Mouse (Mus musculus) bone marrow, adult 2 months (tissue): ENCODE measurements at regions not wholly inside any gene's neighbourhood (a gene's known extent, or its start where the extent isn't known, plus 50 kb on each side); places are given as distances from the start of the nearest gene placed in this dataset.

Experiments used
- H3K27ac ChIP-seq: fragments of 200-500 bp; 2 replicates; pipeline ENCODE4 v1.5.1; 2012; ENCODE audit warnings: low read depth, mild to moderate bottlenecking, control low read depth, inconsistent platforms, low read length; ENCODE audit not compliant: control insufficient read depth, poor library complexity, insufficient read depth
- H3K4me1 ChIP-seq: fragments of 200-500 bp; 2 replicates; pipeline ENCODE4 v1.6.1; 2011; ENCODE audit warnings: low read length; ENCODE audit not compliant: control insufficient read depth, insufficient read depth
- H3K4me3 ChIP-seq: fragments of 200-500 bp; replicated peaks from 2 replicates; pipeline ENCODE3; 2011; ENCODE audit warnings: mild to moderate bottlenecking, low read depth, low read length, control low read depth; ENCODE audit not compliant: control insufficient read depth
- CTCF ChIP-seq: fragments of 200-500 bp; IDR thresholded peaks from 2 replicates; pipeline ENCODE4 v1.5.1; 2011; ENCODE audit warnings: low read length, control low read depth; ENCODE audit not compliant: control insufficient read depth, insufficient read depth
- POLR2A ChIP-seq: fragments of 200-500 bp; IDR thresholded peaks from 2 replicates; pipeline ENCODE4 v1.6.1; 2011; ENCODE audit warnings: low read depth, mild to moderate bottlenecking, control low read depth, low read length, borderline replicate concordance; ENCODE audit not compliant: control insufficient read depth
- WGBS: fragments of 180-500 bp; shearing (Covaris S2); methylation state at CpG from one replicate; pipeline ENCODE4 v1.1.7; 2018; 5-methylcytosine and 5-hydroxymethylcytosine counted together

DNA sequence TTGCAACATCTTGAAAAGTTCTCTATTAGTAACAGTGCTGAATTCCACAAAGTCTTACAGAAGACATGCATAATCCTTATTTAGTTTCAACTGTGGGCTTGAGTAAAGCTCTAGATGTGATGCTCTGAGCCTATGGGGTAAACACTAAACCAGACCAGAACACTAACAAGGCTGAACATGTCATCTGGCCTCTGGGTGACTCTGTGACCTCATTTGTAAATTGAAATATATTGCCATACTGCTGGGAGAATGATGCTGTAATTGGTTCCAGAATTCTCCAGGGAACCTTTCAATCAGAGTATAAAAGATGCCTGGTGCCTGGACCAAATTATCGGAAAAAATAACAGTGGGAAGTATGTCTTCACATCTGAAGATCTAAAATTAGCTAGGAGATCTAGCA, 309.9 kb upstream of the Megf9 start:
- WGBS, result 78% methylated on average over 1 of the region's 1 CpGs
- Histone ChIP-seq H3K4me3 (no peak overlapping the region), H3K27ac (no peak overlapping the region), H3K4me1 (no peaks in the 10 kb centered on the region)
- TF ChIP-seq POLR2A, result no peak
- no peak for TF ChIP-seq CTCF

DNA sequence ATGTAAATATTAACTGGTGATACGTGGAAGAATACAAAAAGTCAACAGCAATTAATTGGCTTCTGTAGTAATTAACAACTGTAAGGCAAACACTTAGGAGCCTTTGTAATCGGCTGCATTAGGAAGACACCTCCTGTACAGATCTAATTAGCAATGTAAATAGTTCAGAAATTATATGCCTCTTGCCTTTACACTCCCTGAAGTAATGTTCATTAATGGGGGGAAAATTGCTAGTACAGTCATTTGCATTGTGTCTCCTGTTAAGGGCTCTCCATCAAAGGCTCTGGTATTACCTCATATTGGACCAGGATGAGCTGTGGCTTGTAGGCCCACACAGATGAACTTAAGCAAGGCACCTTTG, 276.1 kb upstream of the Megf9 start:
- 71% methylated on average over 2 of the region's 2 CpGs for WGBS
- Histone ChIP-seq H3K4me1 (no peaks in the 10 kb centered on the region), H3K27ac (no peak overlapping the region), H3K4me3 (no peak overlapping the region)
- TF ChIP-seq CTCF, result no peak
- no peak for TF ChIP-seq POLR2A

DNA sequence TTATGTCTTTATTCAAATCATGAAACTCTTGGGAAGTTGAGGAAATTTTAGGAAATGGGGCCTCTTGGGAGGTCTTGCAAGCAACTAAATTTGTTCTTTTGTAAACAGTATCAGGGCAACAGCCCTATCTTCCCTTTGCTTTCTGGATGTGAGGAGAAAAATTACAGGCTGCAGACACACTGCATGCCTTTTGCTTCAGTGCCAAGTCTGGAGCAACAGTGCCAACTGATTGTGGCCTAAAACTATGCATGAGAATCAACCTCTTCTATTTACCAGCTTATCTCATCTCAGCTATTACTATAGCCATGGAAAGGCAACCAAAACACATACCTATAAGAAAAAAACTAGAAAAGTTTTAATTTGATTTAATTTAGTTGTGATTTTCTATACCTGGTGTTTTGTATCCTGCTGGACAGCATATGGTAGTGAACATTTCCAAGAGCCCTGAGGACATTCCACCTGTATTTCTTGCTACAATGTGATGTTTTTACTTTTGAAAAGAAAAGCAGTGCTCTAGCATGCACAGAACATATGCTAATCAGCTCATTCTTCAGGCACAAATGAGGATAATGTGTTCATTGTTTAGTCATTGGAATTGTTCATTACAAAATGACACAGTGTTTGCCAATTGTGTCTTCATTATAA, 275.6 kb upstream of the Megf9 start:
- TF ChIP-seq CTCF, result no peak
- no peak for TF ChIP-seq POLR2A
- Histone ChIP-seq H3K4me1 (no peaks in the 10 kb centered on the region), H3K4me3 (no peak overlapping the region), H3K27ac (no peak overlapping the region)

DNA sequence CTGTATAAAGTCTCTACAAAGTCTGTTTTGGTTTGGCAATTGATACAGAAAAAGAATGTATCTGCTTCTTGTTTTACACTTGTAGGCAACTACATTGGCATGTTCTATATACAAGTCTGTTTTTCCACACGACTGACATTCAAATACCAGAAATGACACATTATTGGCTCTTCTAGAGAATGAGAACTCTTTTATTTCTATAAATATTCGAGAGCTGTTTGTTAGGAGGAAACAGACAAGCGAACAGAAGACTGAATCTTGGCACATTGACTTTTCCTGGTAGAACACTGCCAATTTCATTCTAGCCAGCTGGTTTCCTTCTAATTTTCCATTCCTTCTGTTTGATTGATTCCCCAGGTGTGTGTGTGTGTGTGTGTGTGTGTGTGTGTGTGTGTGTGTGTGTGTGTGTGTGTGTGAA, 270.1 kb upstream of the Megf9 start:
- no peak for TF ChIP-seq POLR2A
- TF ChIP-seq CTCF, result no peak
- WGBS, result 65% methylated on average over 3 of the region's 3 CpGs
- no peaks in the 10 kb centered on the region for H3K4me1 ChIP-seq
- no peak overlapping the region for H3K27ac ChIP-seq
- H3K4me3 ChIP-seq, result no peak overlapping the region

DNA sequence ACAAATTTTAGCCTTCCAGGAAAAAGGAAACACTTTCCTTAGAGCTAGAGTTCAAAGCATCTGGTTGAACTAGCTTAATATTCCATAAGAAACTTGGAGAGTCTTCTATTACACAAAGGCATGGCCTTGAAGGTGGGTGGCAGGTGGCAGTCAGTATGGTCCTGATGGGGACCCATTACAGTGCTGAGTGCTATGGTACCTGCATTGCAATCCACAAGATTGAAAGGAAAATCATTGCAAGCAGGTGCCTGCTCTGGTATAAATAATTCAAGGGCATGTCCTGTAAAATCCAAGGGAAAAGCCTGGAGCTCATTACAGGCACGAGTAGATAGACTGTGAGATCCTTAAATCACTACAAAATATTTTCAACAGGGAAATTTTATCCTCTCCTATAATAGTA, 263.7 kb upstream of the Megf9 start:
- Histone ChIP-seq H3K4me1 (no peaks in the 10 kb centered on the region), H3K27ac (no peak overlapping the region), H3K4me3 (no peak overlapping the region)
- 42% methylated on average over 1 of the region's 1 CpGs for WGBS
- TF ChIP-seq CTCF (no peak), POLR2A (no peak)

DNA sequence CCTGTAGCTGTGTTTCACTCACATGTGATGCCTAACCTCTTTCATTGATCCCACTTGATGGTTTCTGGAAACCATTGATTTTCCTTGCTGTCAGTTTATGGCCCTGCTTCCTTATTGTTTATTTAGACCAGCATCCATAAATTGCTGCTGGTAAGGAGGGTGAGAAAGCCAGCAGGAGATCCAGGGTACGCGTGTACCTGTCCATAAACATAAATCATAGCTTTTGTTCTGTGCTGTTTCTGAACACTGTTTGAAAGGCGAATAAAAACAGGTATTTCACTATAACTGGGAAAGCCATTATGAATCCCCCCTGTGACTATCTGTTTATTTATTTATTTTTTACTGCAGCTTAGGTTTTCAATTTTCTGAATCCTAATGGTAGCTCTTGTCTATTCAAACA, 263.1 kb upstream of the Megf9 start:
- TF ChIP-seq CTCF (no peak), POLR2A (no peak)
- WGBS, result 70% methylated on average over 3 of the region's 3 CpGs
- no peak overlapping the region for H3K27ac ChIP-seq
- H3K4me3 ChIP-seq, result no peak overlapping the region
- H3K4me1 ChIP-seq, result no peaks in the 10 kb centered on the region

DNA sequence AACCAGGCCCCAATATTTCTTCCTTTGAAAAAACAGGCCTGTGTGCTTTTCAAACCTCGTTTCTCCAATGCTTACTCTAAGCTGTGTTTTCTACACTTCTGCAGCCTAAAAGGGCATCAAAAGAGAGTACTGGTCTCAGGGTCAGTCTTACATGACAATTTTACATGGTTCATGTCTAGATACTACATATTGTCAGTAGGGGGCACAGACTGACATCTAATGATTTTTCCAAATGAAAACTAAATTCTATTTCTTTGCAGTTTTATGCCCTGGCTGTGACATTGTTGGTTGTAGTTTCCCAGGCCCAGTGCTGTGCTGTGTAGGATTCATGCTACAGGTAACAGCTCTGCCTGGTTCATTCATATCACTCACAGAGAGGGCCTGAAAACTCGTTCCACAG, 248.7 kb upstream of the Megf9 start:
- Histone ChIP-seq H3K4me3 (no peak overlapping the region), H3K4me1 (no peaks in the 10 kb centered on the region), H3K27ac (no peak overlapping the region)
- TF ChIP-seq CTCF (no peak), POLR2A (no peak)
- 41% methylated on average over 2 of the region's 2 CpGs for WGBS

DNA sequence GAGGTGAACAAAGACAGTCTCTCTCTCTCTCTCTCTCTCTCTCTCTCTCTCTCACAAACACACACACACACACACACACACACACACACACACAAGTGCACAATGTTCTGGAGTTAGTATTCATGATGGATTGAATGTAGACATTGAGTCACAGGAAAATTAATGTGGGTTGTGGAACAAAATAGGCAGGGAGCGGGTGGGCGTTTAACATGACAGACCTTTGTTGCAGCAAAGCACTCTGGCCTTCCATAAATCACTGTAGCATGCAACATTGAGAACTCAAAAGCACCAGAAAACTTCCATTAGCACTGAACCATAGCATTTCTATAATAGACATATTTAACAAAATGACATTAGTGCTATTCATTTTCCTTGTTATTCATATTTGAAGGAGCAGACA, 246.8 kb upstream of the Megf9 start:
- Histone ChIP-seq H3K27ac (no peak overlapping the region), H3K4me1 (no peaks in the 10 kb centered on the region), H3K4me3 (no peak overlapping the region)
- 70% methylated on average over 2 of the region's 2 CpGs for WGBS
- no peak for TF ChIP-seq CTCF
- TF ChIP-seq POLR2A, result no peak

DNA sequence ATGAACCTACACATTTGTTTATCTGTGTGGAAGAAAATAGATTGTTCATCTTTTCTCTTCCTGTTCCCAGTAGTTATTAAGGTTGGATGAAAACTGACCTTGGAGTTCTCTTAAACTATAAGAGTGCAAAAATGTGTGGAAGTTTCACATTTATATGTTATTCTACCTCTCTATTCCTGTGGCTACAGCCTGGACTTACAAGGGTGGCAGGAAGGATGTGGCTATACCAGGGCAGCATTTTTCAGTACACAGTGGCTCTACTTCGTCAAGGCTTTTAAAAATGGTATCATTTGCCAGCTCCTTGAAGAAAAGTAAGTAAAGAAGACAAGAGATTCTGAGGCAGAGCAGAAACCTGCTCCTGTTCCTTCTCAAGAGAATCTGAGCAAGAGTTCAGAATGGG, 241.5 kb upstream of the Megf9 start:
- TF ChIP-seq CTCF (no peak), POLR2A (no peak)
- WGBS, result 2% methylated on average over 1 of the region's 1 CpGs

DNA sequence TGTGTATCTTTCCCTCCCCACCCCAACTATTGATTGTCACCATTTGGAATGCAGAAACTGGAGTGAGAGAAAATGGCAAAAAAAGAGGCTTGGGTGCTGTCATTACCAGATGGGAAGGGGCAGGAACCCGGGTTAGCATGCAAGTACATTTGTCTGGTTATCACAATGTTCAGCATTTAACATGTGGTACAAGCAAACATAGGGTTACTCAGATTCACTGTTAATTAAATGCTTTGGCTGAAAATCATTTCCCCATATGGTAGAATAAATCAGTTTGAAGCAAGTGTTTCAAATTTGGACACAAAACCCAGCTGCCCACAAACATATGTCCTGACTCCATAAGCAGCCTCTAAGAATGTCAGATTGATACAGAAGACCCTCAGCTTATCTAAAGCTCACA, 208.6 kb upstream of the Megf9 start:
- no peaks in the 10 kb centered on the region for H3K4me1 ChIP-seq
- 62% methylated on average over 1 of the region's 1 CpGs for WGBS
- H3K4me3 ChIP-seq, result no peak overlapping the region
- no peak overlapping the region for H3K27ac ChIP-seq
- TF ChIP-seq CTCF (no peak), POLR2A (no peak)

More for the DNA sequence above, 241.5 kb upstream of the Megf9 start:
- Histone ChIP-seq H3K4me3 (no peak overlapping the region), H3K27ac (no peak overlapping the region), H3K4me1 (no peaks in the 10 kb centered on the region)
